Mouse (Mus musculus) cortical plate, adult 2 months (tissue): ENCODE measurements at regions not wholly inside any gene's neighbourhood (a gene's known extent, or its start where the extent isn't known, plus 50 kb on each side); places are given as distances from the start of the nearest gene placed in this dataset.

Experiments used
- CTCF ChIP-seq: fragments of 200-500 bp; IDR thresholded peaks from 2 replicates; pipeline ENCODE4 v1.5.1; 2011; ENCODE audit warnings: mild to moderate bottlenecking, control low read depth, low read length; ENCODE audit not compliant: insufficient read depth; ENCODE audit errors: extremely low read depth
- POLR2A ChIP-seq: fragments of 200-500 bp; IDR thresholded peaks from 2 replicates; pipeline ENCODE4 v1.6.1; 2011; ENCODE audit warnings: mild to moderate bottlenecking, low read length, control low read depth; ENCODE audit not compliant: insufficient read depth; ENCODE audit errors: extremely low read depth

- TF ChIP-seq CTCF: no peak
- no peak for TF ChIP-seq POLR2A
These were observed 318.3 kb upstream of the Id2 start for GRCm38 (mm10) chr12:25415232-25415631.
